Mouse (Mus musculus): Measurements from ENCODE around the gene Garnl3. TPM values are rescaled to one million over a fixed set of nuclear protein-coding genes. Genes with fewer than 3 reads are reported as not detected.
"Not testable (repeated sequence)": the region's sequence is repeated elsewhere in the genome, so short reads cannot be mapped to it uniquely, and the experiment has no call there.

Gene Garnl3
- polyA plus RNA-seq, 1 experiment from 2014 or later, result 62.3 TPM

DNA sequence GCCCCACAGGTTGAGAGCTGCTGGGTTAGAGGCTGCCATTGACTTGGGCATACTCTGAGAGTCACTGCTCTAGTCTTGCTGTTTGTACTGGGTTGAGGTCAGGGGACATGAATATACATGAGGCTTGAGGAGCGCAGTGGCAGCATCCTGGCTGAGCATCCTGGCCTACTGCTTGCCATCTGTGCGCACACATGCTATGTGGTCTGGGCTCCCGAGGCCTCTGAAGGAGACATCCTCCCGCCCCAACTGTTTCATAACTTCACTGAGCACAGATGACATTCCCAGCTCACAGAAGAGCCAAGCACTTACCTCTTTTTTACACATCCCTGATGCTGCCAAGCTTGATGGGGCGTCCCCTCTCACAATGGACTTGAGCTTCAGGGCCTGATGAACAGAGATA lies 116.6 kb downstream of the Garnl3 start:
- Histone ChIP-seq H3K9me3 (replicated peaks) (no peaks in the 10 kb centered on the region), H3K27me3 (replicated peaks) (no peaks in the 10 kb centered on the region), H3K4me2 (no peak overlapping the region), H3K4me1 (no peaks in the 10 kb centered on the region), H3K4me3 (replicated peaks) (no peak overlapping the region), H3K27ac (replicated peaks) (no peak overlapping the region), H3K9ac (replicated peaks) (no peak overlapping the region), H3K36me3 (peaks cover 14% of the 10 kb centered on the region)
- no peak for ATAC-seq (ENCODE audit: low FRiP score)
- 57% methylated on average over 5 of the region's 5 CpGs for WGBS

- H3K27ac ChIP-seq (replicated peaks); ATAC-seq (ENCODE audit: low FRiP score): not testable (repeated sequence)
- 89% methylated on average over 4 of the region's 4 CpGs for WGBS
Measured at GRCm38 (mm10) chr2:33009055-33009454, 122.4 kb downstream of the Garnl3 start.

GRCm38 (mm10) chr2:33005041-33005440 lies 126.4 kb downstream of the Garnl3 start:
- H3K27me3 ChIP-seq (replicated peaks), result no peaks in the 10 kb centered on the region
- no peaks in the 10 kb centered on the region for H3K4me1 ChIP-seq
- H3K9me3 ChIP-seq (replicated peaks), result no peaks in the 10 kb centered on the region
- H3K36me3 ChIP-seq, result peaks cover 39% of the 10 kb centered on the region
- no peak overlapping the region for H3K4me2 ChIP-seq
- no peak overlapping the region for H3K4me3 ChIP-seq (replicated peaks)
- H3K9ac ChIP-seq (replicated peaks), result no peak overlapping the region
- WGBS, result 66% methylated on average over 5 of the region's 5 CpGs
- no peak for ATAC-seq (ENCODE audit: low FRiP score)
- no peak overlapping the region for H3K27ac ChIP-seq (replicated peaks)

More at GRCm38 (mm10) chr2:33009055-33009454, 122.4 kb downstream of the Garnl3 start:
- H3K4me2 ChIP-seq; H3K9me3 ChIP-seq (replicated peaks); H3K27me3 ChIP-seq (replicated peaks); H3K4me1 ChIP-seq; H3K9ac ChIP-seq (replicated peaks); H3K4me3 ChIP-seq (replicated peaks): not testable (repeated sequence)
- peaks cover 29% of the 10 kb centered on the region for H3K36me3 ChIP-seq

DNA sequence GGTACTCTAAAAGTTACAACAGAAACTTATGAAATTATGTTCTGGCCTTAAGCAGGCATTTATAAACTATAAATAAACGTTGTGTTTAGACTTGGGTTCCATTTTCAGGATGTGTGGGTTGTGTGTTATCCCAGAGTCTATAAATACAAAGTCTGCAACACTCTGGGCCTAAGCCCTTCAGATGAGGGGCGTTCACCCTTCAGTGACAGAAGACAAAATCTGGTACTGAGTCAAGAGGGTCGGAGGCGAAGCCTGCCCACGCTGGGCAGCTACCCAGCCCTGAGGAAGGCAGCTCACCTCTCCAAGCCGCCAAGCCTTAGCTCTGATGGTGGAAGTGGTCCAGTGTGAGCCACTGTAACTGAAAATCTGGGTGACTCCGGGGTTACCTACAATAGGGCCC lies 129.3 kb downstream of the Garnl3 start:
- 85% methylated on average over 7 of the region's 7 CpGs for WGBS
- Histone ChIP-seq H3K9me3 (replicated peaks) (no peaks in the 10 kb centered on the region), H3K4me1 (no peaks in the 10 kb centered on the region), H3K4me2 (no peak overlapping the region), H3K9ac (replicated peaks) (no peak overlapping the region), H3K27ac (replicated peaks) (no peak overlapping the region), H3K4me3 (replicated peaks) (no peak overlapping the region), H3K27me3 (replicated peaks) (no peaks in the 10 kb centered on the region), H3K36me3 (peaks cover 39% of the 10 kb centered on the region)
- ATAC-seq (ENCODE audit: low FRiP score), result no peak

DNA sequence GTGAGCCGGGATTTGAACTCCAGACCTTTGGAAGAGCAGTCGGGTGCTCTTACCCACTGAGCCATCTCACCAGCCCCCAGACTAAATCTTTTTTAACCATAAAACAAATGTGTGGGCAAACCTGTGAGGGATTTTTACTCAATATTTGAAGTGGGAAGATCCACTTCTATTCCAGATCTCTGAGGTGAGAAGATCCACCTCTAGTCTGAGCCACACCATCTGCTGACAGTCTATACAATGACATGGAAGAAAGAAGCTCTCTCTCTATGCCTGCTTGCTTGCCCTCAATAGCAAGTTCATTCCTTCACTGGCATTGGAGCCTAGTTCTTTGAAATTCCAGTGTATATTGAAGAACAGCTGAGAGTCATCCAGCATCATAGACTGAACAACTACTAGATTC lies 131.7 kb downstream of the Garnl3 start:
- WGBS, result 97% methylated on average over 2 of the region's 2 CpGs
- ATAC-seq (ENCODE audit: low FRiP score), result no peak

GRCm38 (mm10) chr2:32997792-32998191 lies 133.7 kb downstream of the Garnl3 start:
- Histone ChIP-seq H3K4me2 (no peak overlapping the region), H3K27me3 (replicated peaks) (no peaks in the 10 kb centered on the region), H3K9me3 (replicated peaks) (no peaks in the 10 kb centered on the region), H3K27ac (replicated peaks) (no peak overlapping the region), H3K36me3 (peaks cover 12% of the 10 kb centered on the region), H3K4me1 (no peaks in the 10 kb centered on the region), H3K4me3 (replicated peaks) (no peak overlapping the region), H3K9ac (replicated peaks) (no peak overlapping the region)
- no peak for ATAC-seq (ENCODE audit: low FRiP score)
- 89% methylated on average over 4 of the region's 4 CpGs for WGBS

More for the DNA sequence above, 131.7 kb downstream of the Garnl3 start:
- H3K4me2 ChIP-seq, result no peak overlapping the region
- H3K9ac ChIP-seq (replicated peaks), result no peak overlapping the region
- peaks cover 28% of the 10 kb centered on the region for H3K36me3 ChIP-seq
- no peak overlapping the region for H3K4me3 ChIP-seq (replicated peaks)
- H3K4me1 ChIP-seq, result no peaks in the 10 kb centered on the region
- no peaks in the 10 kb centered on the region for H3K27me3 ChIP-seq (replicated peaks)
- H3K9me3 ChIP-seq (replicated peaks), result no peaks in the 10 kb centered on the region
- H3K27ac ChIP-seq (replicated peaks), result no peak overlapping the region

DNA sequence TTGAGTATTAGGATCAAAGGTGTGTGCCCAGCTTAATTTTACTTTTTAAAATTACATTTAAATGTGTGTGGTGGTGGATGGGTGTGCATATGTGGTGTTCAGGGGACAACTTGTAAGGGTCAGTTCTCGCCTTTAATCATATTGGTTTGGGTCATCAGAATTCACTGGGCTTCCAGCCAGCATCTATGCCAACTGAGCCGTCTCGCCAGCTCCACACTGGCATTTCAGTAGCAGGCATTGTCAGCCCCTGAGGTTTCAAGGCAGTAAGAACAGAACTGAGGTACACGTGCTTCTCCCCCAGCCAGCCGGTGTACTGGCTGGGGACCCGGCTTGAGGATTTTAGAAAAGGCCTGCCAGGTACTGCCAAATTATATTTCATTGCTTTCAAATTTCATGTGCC lies 134.4 kb downstream of the Garnl3 start:
- Histone ChIP-seq H3K4me3 (replicated peaks) (no peak overlapping the region), H3K9ac (replicated peaks) (no peak overlapping the region), H3K9me3 (replicated peaks) (no peaks in the 10 kb centered on the region), H3K4me1 (no peaks in the 10 kb centered on the region), H3K27ac (replicated peaks) (no peak overlapping the region), H3K27me3 (replicated peaks) (no peaks in the 10 kb centered on the region), H3K36me3 (peaks cover 9% of the 10 kb centered on the region; the same call in 1 of the 2 replicates), H3K4me2 (no peak overlapping the region)
- WGBS, result 67% methylated on average over 6 of the region's 6 CpGs
- ATAC-seq (ENCODE audit: low FRiP score), result no peak

GRCm38 (mm10) chr2:32992130-32992529 lies 139.3 kb downstream of the Garnl3 start:
- Histone ChIP-seq H3K4me2 (no peak overlapping the region), H3K9ac (replicated peaks) (no peak overlapping the region), H3K27ac (replicated peaks) (no peak overlapping the region), H3K4me1 (no peaks in the 10 kb centered on the region), H3K27me3 (replicated peaks) (no peaks in the 10 kb centered on the region), H3K9me3 (replicated peaks) (no peaks in the 10 kb centered on the region), H3K36me3 (peaks cover 28% of the 10 kb centered on the region), H3K4me3 (replicated peaks) (no peak overlapping the region)
- 80% methylated on average over 6 of the region's 6 CpGs for WGBS
- ATAC-seq (ENCODE audit: low FRiP score), result no peak

DNA sequence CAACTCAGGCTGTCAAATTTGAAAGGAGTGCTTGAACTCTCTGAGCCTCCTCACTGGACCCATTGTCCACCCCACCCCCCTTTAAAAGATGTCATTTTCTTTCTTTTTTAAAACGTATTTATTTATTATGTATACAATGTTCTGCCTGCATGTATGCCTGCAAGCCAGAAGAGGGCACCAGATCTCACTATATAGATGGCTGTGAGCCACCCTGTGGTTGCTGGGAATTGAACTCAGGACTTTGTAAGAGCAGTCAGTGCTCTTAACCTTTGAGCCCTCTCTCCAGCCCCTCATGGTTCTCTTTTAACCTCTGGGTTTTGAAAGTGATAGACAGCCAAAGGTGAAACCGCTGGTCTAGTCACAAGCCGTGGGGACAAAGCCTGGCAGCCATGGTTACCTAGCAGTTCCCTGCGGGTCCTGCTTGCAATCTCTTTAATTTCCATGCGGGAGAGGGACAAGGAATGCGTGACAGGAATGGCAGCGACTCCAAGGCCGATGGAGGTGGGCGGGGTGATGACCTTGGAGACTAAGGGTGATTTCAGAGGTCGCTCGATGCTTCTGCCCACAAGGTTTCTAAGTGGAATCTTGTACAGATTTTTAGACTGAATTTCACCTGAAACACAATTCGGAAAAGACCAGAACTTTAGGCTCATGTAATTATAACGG lies 141.2 kb downstream of the Garnl3 start:
- Histone ChIP-seq H3K4me1 (no peaks in the 10 kb centered on the region), H3K9ac (replicated peaks) (no peak overlapping the region), H3K9me3 (replicated peaks) (no peaks in the 10 kb centered on the region), H3K27me3 (replicated peaks) (no peaks in the 10 kb centered on the region), H3K27ac (replicated peaks) (no peak overlapping the region), H3K36me3 (peaks cover 38% of the 10 kb centered on the region), H3K4me3 (replicated peaks) (no peak overlapping the region), H3K4me2 (no peak overlapping the region)
- ATAC-seq (ENCODE audit: low FRiP score), result no peak
- WGBS, result 60% methylated on average over 13 of the region's 13 CpGs

- WGBS, result 82% methylated on average over 3 of the region's 3 CpGs
- no peak for ATAC-seq (ENCODE audit: low FRiP score)
- no peaks in the 10 kb centered on the region for H3K27me3 ChIP-seq (replicated peaks)
Measured at GRCm38 (mm10) chr2:32989376-32989775, 142.1 kb downstream of the Garnl3 start.

DNA sequence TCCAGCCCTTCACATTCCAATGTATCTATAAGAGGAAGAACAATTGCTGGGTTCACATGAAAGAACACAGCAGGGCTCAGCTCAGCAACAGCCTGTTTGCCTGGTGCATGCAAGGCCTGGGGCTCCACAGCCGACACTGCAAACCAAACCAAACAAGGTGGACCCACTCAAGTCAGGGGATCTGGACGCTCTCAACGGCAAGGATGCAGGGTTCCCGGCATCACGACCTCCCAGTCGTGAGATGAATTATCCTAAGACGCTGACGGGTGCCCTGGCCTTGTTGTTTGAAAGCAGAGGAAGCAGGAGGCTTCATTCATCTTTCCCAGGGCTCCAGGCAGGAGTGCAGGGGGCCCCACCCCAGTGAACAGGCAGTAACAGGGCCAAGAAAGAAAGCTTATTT lies 145.6 kb downstream of the Garnl3 start:
- H3K9ac ChIP-seq (replicated peaks), result no peak overlapping the region
- 73% methylated on average over 8 of the region's 8 CpGs for WGBS
- H3K27me3 ChIP-seq (replicated peaks), result no peaks in the 10 kb centered on the region
- H3K4me1 ChIP-seq, result peaks cover 14% of the 10 kb centered on the region
- H3K9me3 ChIP-seq (replicated peaks), result no peaks in the 10 kb centered on the region
- no peak for ATAC-seq (ENCODE audit: low FRiP score)
- H3K4me3 ChIP-seq (replicated peaks), result no peak overlapping the region
- H3K36me3 ChIP-seq, result peaks cover 25% of the 10 kb centered on the region
- no peak overlapping the region for H3K4me2 ChIP-seq
- no peak overlapping the region for H3K27ac ChIP-seq (replicated peaks)

More at GRCm38 (mm10) chr2:32989376-32989775, 142.1 kb downstream of the Garnl3 start:
- no peak overlapping the region for H3K4me2 ChIP-seq
- H3K36me3 ChIP-seq, result peaks cover 37% of the 10 kb centered on the region
- H3K9ac ChIP-seq (replicated peaks), result no peak overlapping the region
- no peaks in the 10 kb centered on the region for H3K9me3 ChIP-seq (replicated peaks)
- H3K4me1 ChIP-seq, result no peaks in the 10 kb centered on the region
- no peak overlapping the region for H3K4me3 ChIP-seq (replicated peaks)
- H3K27ac ChIP-seq (replicated peaks), result no peak overlapping the region

GRCm38 (mm10) chr2:32983617-32984016 lies 147.8 kb downstream of the Garnl3 start:
- Histone ChIP-seq H3K4me3 (replicated peaks) (no peak overlapping the region), H3K9ac (replicated peaks) (no peak overlapping the region)

More at GRCm38 (mm10) chr2:32983617-32984016, 147.8 kb downstream of the Garnl3 start:
- Histone ChIP-seq H3K4me2 (no peak overlapping the region), H3K9me3 (replicated peaks) (no peaks in the 10 kb centered on the region), H3K4me1 (peaks cover 25% of the 10 kb centered on the region), H3K27me3 (replicated peaks) (no peaks in the 10 kb centered on the region), H3K27ac (replicated peaks) (no peak overlapping the region), H3K36me3 (peaks cover 14% of the 10 kb centered on the region; the same call in 1 of the 2 replicates)
- no peak for ATAC-seq (ENCODE audit: low FRiP score)
- 65% methylated on average over 6 of the region's 6 CpGs for WGBS
